Mouse (Mus musculus): ENCODE measurements around the gene Dcaf11. TPM values are rescaled to one million over a fixed set of nuclear protein-coding genes. Genes with fewer than 3 reads are reported as not detected.

The Dcaf11 gene
- polyA plus RNA-seq, 1 experiment from 2014 or later, result 72.1 TPM

Other genes with a start within 250 kb of the Dcaf11 start
- gene Dhrs4, start 81.2 kb upstream of the Dcaf11 start, polyA plus RNA-seq (2014; fragmentation: Nextera tagmentation; extraction: Ambion mirVana), result 58.7 and 59.4 TPM in 2 replicates
- 2.7 and 3.0 TPM in 2 replicates for gene Carmil3, start 69.4 kb upstream of the Dcaf11 start, polyA plus RNA-seq (2014; fragmentation: Nextera tagmentation; extraction: Ambion mirVana)
- 0.16 and 0.49 TPM in 2 replicates for gene Cpne6, start 49.6 kb upstream of the Dcaf11 start, polyA plus RNA-seq (2014; fragmentation: Nextera tagmentation; extraction: Ambion mirVana)
- gene Nrl, start 35.0 kb upstream of the Dcaf11 start, polyA plus RNA-seq (2014; fragmentation: Nextera tagmentation; extraction: Ambion mirVana), result not detected in 2 replicates
- 49.8 and 50.9 TPM in 2 replicates for gene Pck2, start 19.7 kb upstream of the Dcaf11 start, polyA plus RNA-seq (2014; fragmentation: Nextera tagmentation; extraction: Ambion mirVana)
- gene A730061H03Rik, start 400 bp downstream of the Dcaf11 start, polyA plus RNA-seq (2014; fragmentation: Nextera tagmentation; extraction: Ambion mirVana), result 2.3 and 3.3 TPM in 2 replicates
- 2.2 and 2.6 TPM in 2 replicates for gene Fitm1, start 15.6 kb downstream of the Dcaf11 start, polyA plus RNA-seq (2014; fragmentation: Nextera tagmentation; extraction: Ambion mirVana)
- gene Psme1, start 18.1 kb downstream of the Dcaf11 start, polyA plus RNA-seq (2014; fragmentation: Nextera tagmentation; extraction: Ambion mirVana), result 172 and 177 TPM in 2 replicates
- 44.5 and 46.2 TPM in 2 replicates for gene Emc9, start 25.3 kb downstream of the Dcaf11 start, polyA plus RNA-seq (2014; fragmentation: Nextera tagmentation; extraction: Ambion mirVana)
- 256 and 277 TPM in 2 replicates for gene Psme2, start 31.1 kb downstream of the Dcaf11 start, polyA plus RNA-seq (2014; fragmentation: Nextera tagmentation; extraction: Ambion mirVana)
- gene Rnf31, start 31.7 kb downstream of the Dcaf11 start, polyA plus RNA-seq (2014; fragmentation: Nextera tagmentation; extraction: Ambion mirVana), result 21.2 and 23.1 TPM in 2 replicates
- 11.6 and 13.0 TPM in 2 replicates for gene Irf9, start 43.6 kb downstream of the Dcaf11 start, polyA plus RNA-seq (2014; fragmentation: Nextera tagmentation; extraction: Ambion mirVana)
- 2.8 and 5.2 TPM in 2 replicates for gene Rec8, start 58.0 kb downstream of the Dcaf11 start, polyA plus RNA-seq (2014; fragmentation: Nextera tagmentation; extraction: Ambion mirVana)
- 90.1 and 92.1 TPM in 2 replicates for gene Ipo4, start 76.0 kb downstream of the Dcaf11 start, polyA plus RNA-seq (2014; fragmentation: Nextera tagmentation; extraction: Ambion mirVana)
- 2.7 and 2.8 TPM in 2 replicates for gene Gm49378, start 77.9 kb downstream of the Dcaf11 start, polyA plus RNA-seq (2014; fragmentation: Nextera tagmentation; extraction: Ambion mirVana)
- 79.8 and 83.8 TPM in 2 replicates for gene Tm9sf1, start 83.8 kb downstream of the Dcaf11 start, polyA plus RNA-seq (2014; fragmentation: Nextera tagmentation; extraction: Ambion mirVana)
- gene Tssk4, start 90.2 kb downstream of the Dcaf11 start, polyA plus RNA-seq (2014; fragmentation: Nextera tagmentation; extraction: Ambion mirVana), result 0.47 and 0.49 TPM in 2 replicates
- gene Mdp1, start 100.5 kb downstream of the Dcaf11 start, polyA plus RNA-seq (2014; fragmentation: Nextera tagmentation; extraction: Ambion mirVana), result 40.2 and 43.8 TPM in 2 replicates
- gene Gmpr2, start 111.9 kb downstream of the Dcaf11 start, polyA plus RNA-seq (2014; fragmentation: Nextera tagmentation; extraction: Ambion mirVana), result 54.9 and 58.0 TPM in 2 replicates
- gene Nedd8, start 112.1 kb downstream of the Dcaf11 start, polyA plus RNA-seq (2014; fragmentation: Nextera tagmentation; extraction: Ambion mirVana), result 489 and 507 TPM in 2 replicates
- gene Tinf2, start 121.8 kb downstream of the Dcaf11 start, polyA plus RNA-seq (2014; fragmentation: Nextera tagmentation; extraction: Ambion mirVana), result 42.3 and 44.9 TPM in 2 replicates
- gene Tgm1, start 153.9 kb downstream of the Dcaf11 start, polyA plus RNA-seq (2014; fragmentation: Nextera tagmentation; extraction: Ambion mirVana), result 3.0 and 3.3 TPM in 2 replicates
- 22.8 and 24.0 TPM in 2 replicates for gene Rabggta, start 162.3 kb downstream of the Dcaf11 start, polyA plus RNA-seq (2014; fragmentation: Nextera tagmentation; extraction: Ambion mirVana)
- gene Dhrs1, start 185.7 kb downstream of the Dcaf11 start, polyA plus RNA-seq (2014; fragmentation: Nextera tagmentation; extraction: Ambion mirVana), result 48.8 and 53.9 TPM in 2 replicates
- 70.6 and 76.1 TPM in 2 replicates for gene Nop9, start 185.7 kb downstream of the Dcaf11 start, polyA plus RNA-seq (2014; fragmentation: Nextera tagmentation; extraction: Ambion mirVana)
- 8.9 and 9.1 TPM in 2 replicates for gene Cideb, start 198.5 kb downstream of the Dcaf11 start, polyA plus RNA-seq (2014; fragmentation: Nextera tagmentation; extraction: Ambion mirVana)
- 1.5 and 1.8 TPM in 2 replicates for gene Ltb4r2, start 201.4 kb downstream of the Dcaf11 start, polyA plus RNA-seq (2014; fragmentation: Nextera tagmentation; extraction: Ambion mirVana)
- 1.6 and 1.9 TPM in 2 replicates for gene Ltb4r1, start 206.0 kb downstream of the Dcaf11 start, polyA plus RNA-seq (2014; fragmentation: Nextera tagmentation; extraction: Ambion mirVana)
- gene Adcy4, start 224.1 kb downstream of the Dcaf11 start, polyA plus RNA-seq (2014; fragmentation: Nextera tagmentation; extraction: Ambion mirVana), result 3.9 and 4.8 TPM in 2 replicates
- 51.6 and 52.1 TPM in 2 replicates for gene Ripk3, start 228.9 kb downstream of the Dcaf11 start, polyA plus RNA-seq (2014; fragmentation: Nextera tagmentation; extraction: Ambion mirVana)